Mouse (Mus musculus): ENCODE measurements around the gene Foxn1. TPM values are rescaled to one million over a fixed set of nuclear protein-coding genes. Genes with fewer than 3 reads are reported as not detected.

Gene Foxn1
- total RNA-seq, 2 experiments from 2014 or later = not detected

GRCm38 (mm10) chr11:78400936-78401335 lies 14.6 kb upstream of the Foxn1 start:
- no peak for DNase-seq (ENCODE audit: low spot score)

- DNase-seq (ENCODE audit: low spot score) = peak; percentile 66
Measured at GRCm38 (mm10) chr11:78399680-78400079, 13.3 kb upstream of the Foxn1 start.

GRCm38 (mm10) chr11:78398212-78398611 lies 11.9 kb upstream of the Foxn1 start:
- DNase-seq (ENCODE audit: low spot score) = no peak

- DNase-seq (ENCODE audit: low spot score) = peak; percentile 52
Measured at GRCm38 (mm10) chr11:78397397-78397796, 11.0 kb upstream of the Foxn1 start.

GRCm38 (mm10) chr11:78396950-78397349 lies 10.6 kb upstream of the Foxn1 start:
- no peak for DNase-seq (ENCODE audit: low spot score)

- no peak for DNase-seq (ENCODE audit: low spot score)
Measured at GRCm38 (mm10) chr11:78392728-78393127, 6.4 kb upstream of the Foxn1 start.

GRCm38 (mm10) chr11:78385776-78386175 lies 582 bp downstream of the Foxn1 start:
- DNase-seq (ENCODE audit: low spot score) = no peak

- no peak for DNase-seq (ENCODE audit: low spot score)
Measured at GRCm38 (mm10) chr11:78382701-78383100, 3.7 kb downstream of the Foxn1 start.

- DNase-seq (ENCODE audit: low spot score) = no peak
Measured at GRCm38 (mm10) chr11:78382286-78382685, 4.1 kb downstream of the Foxn1 start.

- no peak for DNase-seq (ENCODE audit: low spot score)
Measured at GRCm38 (mm10) chr11:78380996-78381395, 5.4 kb downstream of the Foxn1 start.

- no peak for DNase-seq (ENCODE audit: low spot score)
Measured at GRCm38 (mm10) chr11:78380351-78380750, 6.0 kb downstream of the Foxn1 start.

- DNase-seq (ENCODE audit: low spot score) = no peak
Measured at GRCm38 (mm10) chr11:78377549-78378159, 8.7 kb downstream of the Foxn1 start.

GRCm38 (mm10) chr11:78374147-78374546 lies 12.2 kb downstream of the Foxn1 start:
- DNase-seq (ENCODE audit: low spot score) = no peak

- no peak for DNase-seq (ENCODE audit: low spot score)
Measured at GRCm38 (mm10) chr11:78372610-78373009, 13.7 kb downstream of the Foxn1 start.

- no peak for DNase-seq (ENCODE audit: low spot score)
Measured at GRCm38 (mm10) chr11:78372166-78372565, 14.2 kb downstream of the Foxn1 start.

GRCm38 (mm10) chr11:78371711-78372110 lies 14.6 kb downstream of the Foxn1 start:
- DNase-seq (ENCODE audit: low spot score) = no peak

GRCm38 (mm10) chr11:78370389-78370788 lies 16.0 kb downstream of the Foxn1 start:
- no peak for DNase-seq (ENCODE audit: low spot score)

- no peak for DNase-seq (ENCODE audit: low spot score)
Measured at GRCm38 (mm10) chr11:78367456-78368225, 18.7 kb downstream of the Foxn1 start.

GRCm38 (mm10) chr11:78364103-78364502 lies 22.3 kb downstream of the Foxn1 start:
- DNase-seq (ENCODE audit: low spot score) = no peak

GRCm38 (mm10) chr11:78363309-78364007 lies 22.9 kb downstream of the Foxn1 start:
- no peak for DNase-seq (ENCODE audit: low spot score)

- DNase-seq (ENCODE audit: low spot score) = no peak
Measured at GRCm38 (mm10) chr11:78360789-78361131, 25.6 kb downstream of the Foxn1 start.

GRCm38 (mm10) chr11:78360125-78360788 lies 26.1 kb downstream of the Foxn1 start:
- DNase-seq (ENCODE audit: low spot score) = peak; percentile 56

Measured in gastrocnemius, adult 18-20 months (tissue).